Mouse (Mus musculus) inflammation-experienced regulatory T-cells, adult 16 weeks (primary cell): ENCODE data around the gene Cpne2. TPM values are rescaled to one million over a fixed set of nuclear protein-coding genes. Genes with fewer than 3 reads are reported as not detected.

Experiments used
- polyA plus RNA-seq: library from polyadenylated mRNA; unstranded; fragments of 100-300 nt; shearing (Covaris generic); gene quantifications from one replicate; pipeline ENCODE4 v1.2.1, GENCODE M21; 2017

Cpne2 gene
- polyA plus RNA-seq, result 0.32 TPM

DNA sequence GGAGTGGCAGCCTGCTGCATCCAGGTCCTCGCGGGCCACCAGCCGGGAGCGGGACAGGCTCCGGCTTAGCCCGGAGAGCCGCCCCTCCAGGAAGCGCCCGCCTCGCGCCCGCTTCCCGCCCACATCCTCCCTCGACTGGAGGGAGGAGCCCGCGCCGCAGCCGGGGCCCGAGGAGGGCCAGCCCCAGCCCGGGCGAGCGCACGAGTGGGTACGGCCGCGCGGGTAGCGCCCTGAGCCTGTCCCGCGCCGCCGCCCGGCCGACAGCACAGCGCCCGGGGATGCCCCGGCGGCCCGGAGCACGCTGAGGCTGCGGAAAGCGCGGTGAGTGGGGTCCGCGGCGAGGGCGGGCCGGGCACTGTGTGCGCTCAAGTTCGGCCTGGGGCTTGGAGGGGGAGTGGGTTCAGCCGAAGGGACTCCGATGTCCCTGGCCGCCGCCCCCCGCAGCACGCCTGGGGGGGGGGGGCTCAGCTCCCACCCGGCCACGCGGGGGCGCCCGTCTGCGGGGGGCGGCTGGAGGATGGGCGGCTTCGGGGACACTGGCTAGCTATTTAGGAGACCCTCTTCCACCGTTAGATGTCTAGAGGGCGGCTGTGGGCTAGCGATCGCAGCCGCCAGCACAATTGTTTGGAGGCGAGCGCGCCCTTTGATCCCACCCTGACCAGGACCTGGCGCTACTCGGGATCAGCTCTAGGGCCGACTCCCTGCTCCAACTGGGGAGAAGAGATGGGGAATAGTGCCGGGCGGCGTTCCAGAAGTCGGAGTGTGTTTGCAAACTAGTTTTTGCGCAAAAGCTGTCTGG lies at the start of gene Cpne2:
Cpne2 (plus strand) TSS at position 118 of the 799 bp plus-strand sequence.

DNA sequence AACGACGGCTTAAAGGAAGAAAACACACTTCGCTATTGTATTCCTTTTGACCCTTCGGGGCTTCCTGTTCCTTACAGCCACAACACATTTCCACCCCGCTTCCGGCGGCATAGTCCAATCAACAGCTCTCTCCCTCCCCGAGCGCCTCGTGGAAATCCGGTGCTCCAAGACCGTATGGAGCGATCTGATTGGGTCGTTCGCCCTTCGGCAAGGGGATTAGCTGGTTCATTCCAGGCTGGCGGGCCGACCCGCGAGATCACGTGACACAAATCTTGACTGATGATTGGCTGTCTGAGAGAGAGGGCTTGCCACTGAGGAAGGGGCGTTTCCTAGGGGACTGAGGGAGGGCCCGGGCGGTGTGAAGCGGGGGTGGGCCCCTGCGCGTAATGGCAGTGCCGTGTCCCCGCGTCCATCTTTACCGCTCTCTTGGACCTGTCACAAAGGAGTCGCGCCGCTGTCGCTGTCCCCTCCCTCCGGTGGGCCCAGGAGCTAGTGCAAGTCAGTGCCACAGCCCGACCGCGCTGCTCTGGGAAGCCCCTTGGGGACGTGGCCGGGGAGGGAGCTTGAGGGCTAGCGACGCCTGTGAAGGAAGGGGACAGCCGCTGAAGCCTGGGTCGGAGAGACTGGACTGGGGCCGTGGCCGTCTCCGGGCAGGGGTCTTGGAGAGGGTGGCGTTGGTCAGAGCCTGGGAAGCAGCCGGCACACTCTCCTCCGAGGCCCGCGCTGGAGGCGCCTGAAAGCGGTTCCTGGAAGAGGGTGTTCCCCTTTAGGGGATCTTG lies 69.0 kb downstream of the Cpne2 start, which contains the start of the genes Rspry1 and Fam192a:
Rspry1 (plus strand) TSS at position 331 of the 779 bp plus-strand sequence.
Fam192a (minus strand) TSS at position 391 of the 779 bp plus-strand sequence.

Other genes with a start within 250 kb of the Cpne2 start
- gene Slc12a3, start 203.8 kb upstream of the Cpne2 start, polyA plus RNA-seq, result 0.17 TPM
- gene Herpud1, start 146.6 kb upstream of the Cpne2 start, polyA plus RNA-seq, result 161 TPM
- 308 TPM for gene Nlrc5, start 98.6 kb upstream of the Cpne2 start, polyA plus RNA-seq
- gene Rspry1, start 68.9 kb downstream of the Cpne2 start, polyA plus RNA-seq, result 82.2 TPM
- 94.1 TPM for gene Fam192a, start 69.0 kb downstream of the Cpne2 start, polyA plus RNA-seq
- 42.7 TPM for gene Arl2bp, start 133.6 kb downstream of the Cpne2 start, polyA plus RNA-seq
- not detected for gene Pllp, start 163.3 kb downstream of the Cpne2 start, polyA plus RNA-seq
- not detected for gene Ccl22, start 212.6 kb downstream of the Cpne2 start, polyA plus RNA-seq
- gene Cx3cl1, start 239.0 kb downstream of the Cpne2 start, polyA plus RNA-seq, result 1.1 TPM